Mouse (Mus musculus) CH12.LX (cell line): Measurements from ENCODE around the gene Habp4. TPM values are rescaled to one million over a fixed set of nuclear protein-coding genes. Genes with fewer than 3 reads are reported as not detected.

Source experiments
- DNase-seq: peaks from one replicate; pipeline ENCODE4 v3.0.0-alpha.2; 2013; ENCODE audit errors: extremely low read depth
- H3K27ac ChIP-seq: 2 replicates; pipeline ENCODE4 v1.5.1; 2012; ENCODE audit warnings: low read depth, mild to moderate bottlenecking, control low read depth, moderate library complexity; ENCODE audit not compliant: insufficient read depth
- H3K27me3 ChIP-seq: replicated peaks from 2 replicates; pipeline ENCODE3; 2012; ENCODE audit warnings: inconsistent platforms
- H3K36me3 ChIP-seq, 2 experiments: replicated peaks in 1 of 2; 2 replicates each; pipeline versions ENCODE3 to v1.6.1; 2012; ENCODE audit warnings: inconsistent platforms in 1 of 2, low read length in 1 of 2, mild to moderate bottlenecking in 1 of 2, mixed read lengths in 1 of 2, moderate library complexity in 1 of 2; ENCODE audit not compliant: control insufficient read depth in 1 of 2, insufficient read depth in 1 of 2
- H3K4me1 ChIP-seq, 2 experiments: 2 replicates each; pipeline ENCODE4 v1.6.1; 2012; ENCODE audit warnings: inconsistent platforms in 1 of 2, moderate library complexity in 1 of 2; ENCODE audit not compliant: insufficient read depth in 2 of 2, control insufficient read depth in 1 of 2
- H3K4me2 ChIP-seq: 2 replicates; pipeline ENCODE4 v1.6.1; 2012; ENCODE audit warnings: low read depth, mild to moderate bottlenecking, control low read depth; ENCODE audit not compliant: poor library complexity, insufficient read depth, severe bottlenecking
- H3K4me3 ChIP-seq, 3 experiments: fragments of 150-350 bp in 1 of 3; sonication (generic) in 1 of 3; replicated peaks in 1 of 3; 2 replicates each; pipeline versions ENCODE3 to v1.5.1; 2011 to 2012; ENCODE audit warnings: low read depth in 2 of 3, low read length in 2 of 3, mild to moderate bottlenecking in 2 of 3, moderate library complexity in 2 of 3, control low read depth in 1 of 3, improper control_type of control experiment in 1 of 3, inconsistent platforms in 1 of 3, mixed read lengths in 1 of 3; ENCODE audit not compliant: poor library complexity in 1 of 3
- H3K79me2 ChIP-seq: replicated peaks from 2 replicates; pipeline ENCODE4 v1.6.1; 2012; ENCODE audit warnings: mild to moderate bottlenecking, moderate library complexity; ENCODE audit not compliant: control insufficient read depth, poor library complexity, insufficient read depth, severe bottlenecking; ENCODE audit errors: extremely low read depth
- H3K9ac ChIP-seq: 2 replicates; pipeline ENCODE4 v1.6.1; 2012; ENCODE audit warnings: low read depth, mild to moderate bottlenecking, control low read depth, moderate library complexity; ENCODE audit not compliant: insufficient read depth
- H3K9me3 ChIP-seq: replicated peaks from 2 replicates; pipeline ENCODE3; 2012; ENCODE audit warnings: low read length, inconsistent platforms, mixed read lengths
- BHLHE40 ChIP-seq: IDR thresholded peaks from 2 replicates; pipeline ENCODE4 v1.6.1; 2011; ENCODE audit warnings: mild to moderate bottlenecking, low read depth, low read length, improper control_type of control experiment
- CHD2 ChIP-seq: IDR thresholded peaks from 2 replicates; pipeline ENCODE4 v1.6.1; 2011; ENCODE audit warnings: low read length, improper control_type of control experiment
- CTCF ChIP-seq, 2 experiments: IDR thresholded peaks in 1 of 2; conservative IDR thresholded peaks in 1 of 2; 2 replicates each; pipeline ENCODE4 v1.5.1; 2011 to 2012; ENCODE audit warnings: low read depth in 2 of 2, low read length in 2 of 2, improper control_type of control experiment in 1 of 2, inconsistent platforms in 1 of 2, mild to moderate bottlenecking in 1 of 2, moderate library complexity in 1 of 2
- E2F4 ChIP-seq: IDR thresholded peaks from 2 replicates; pipeline ENCODE4 v1.6.1; 2011; ENCODE audit warnings: low read depth, low read length, improper control_type of control experiment; ENCODE audit not compliant: insufficient replicate concordance
- ELF1 ChIP-seq: IDR thresholded peaks from 2 replicates; pipeline ENCODE4 v1.6.1; 2014; ENCODE audit warnings: low read depth, mild to moderate bottlenecking, inconsistent platforms, low read length, improper control_type of control experiment
- EP300 ChIP-seq: IDR thresholded peaks from 2 replicates; pipeline ENCODE4 v1.6.1; 2011; ENCODE audit warnings: low read length, improper control_type of control experiment
- ETS1 ChIP-seq: conservative IDR thresholded peaks from 2 replicates; pipeline ENCODE4 v1.6.1; 2012; ENCODE audit warnings: low read depth, mild to moderate bottlenecking, inconsistent platforms, low read length, improper control_type of control experiment, moderate library complexity
- GABPA ChIP-seq: IDR thresholded peaks from 2 replicates; pipeline ENCODE4 v1.6.1; 2012; ENCODE audit warnings: low read depth, low read length, improper control_type of control experiment, inconsistent platforms; ENCODE audit not compliant: insufficient replicate concordance
- IRF4 ChIP-seq: IDR thresholded peaks from 2 replicates; pipeline ENCODE4 v1.6.1; 2014; ENCODE audit warnings: low read depth, mild to moderate bottlenecking, inconsistent platforms, low read length, improper control_type of control experiment
- JUN ChIP-seq: IDR thresholded peaks from 2 replicates; pipeline ENCODE4 v1.6.1; 2011; ENCODE audit warnings: low read depth, mild to moderate bottlenecking, low read length, improper control_type of control experiment, moderate library complexity; ENCODE audit not compliant: insufficient read depth
- MAFK ChIP-seq: IDR thresholded peaks from 2 replicates; pipeline ENCODE4 v1.6.1; 2011; ENCODE audit warnings: low read length, improper control_type of control experiment; ENCODE audit not compliant: insufficient replicate concordance
- MEF2A ChIP-seq: IDR thresholded peaks from 2 replicates; pipeline ENCODE4 v1.6.1; 2014; ENCODE audit warnings: low read depth, mild to moderate bottlenecking, inconsistent platforms, low read length, improper control_type of control experiment, borderline replicate concordance
- MYC ChIP-seq: IDR thresholded peaks from 2 replicates; pipeline ENCODE4 v1.6.1; 2011; ENCODE audit warnings: low read depth, mild to moderate bottlenecking, improper control_type of control experiment, low read length
- NELFE ChIP-seq: IDR thresholded peaks from 2 replicates; pipeline ENCODE4 v1.6.1; 2011; ENCODE audit warnings: low read depth, low read length, improper control_type of control experiment
- NRF1 ChIP-seq: IDR thresholded peaks from 2 replicates; pipeline ENCODE4 v1.6.1; 2014; ENCODE audit warnings: low read depth, mild to moderate bottlenecking, inconsistent platforms, low read length, improper control_type of control experiment, moderate library complexity
- POLR2AphosphoS2 ChIP-seq: IDR thresholded peaks from 2 replicates; pipeline ENCODE4 v1.6.1; 2011; ENCODE audit warnings: low read depth, low read length, improper control_type of control experiment
- RAD21 ChIP-seq: IDR thresholded peaks from 2 replicates; pipeline ENCODE4 v1.6.1; 2011; ENCODE audit warnings: low read depth, mild to moderate bottlenecking, low read length, improper control_type of control experiment, moderate library complexity
- SIN3A ChIP-seq: IDR thresholded peaks from 2 replicates; pipeline ENCODE4 v1.6.1; 2012; ENCODE audit warnings: low read length, improper control_type of control experiment, inconsistent platforms
- SMC3 ChIP-seq: IDR thresholded peaks from 2 replicates; pipeline ENCODE4 v1.6.1; 2011; ENCODE audit warnings: low read depth, low read length, improper control_type of control experiment
- UBTF ChIP-seq: IDR thresholded peaks from 2 replicates; pipeline ENCODE4 v1.6.1; 2012; ENCODE audit warnings: low read depth, mild to moderate bottlenecking, inconsistent platforms, low read length, improper control_type of control experiment, moderate library complexity
- USF1 ChIP-seq: IDR thresholded peaks from 2 replicates; pipeline ENCODE4 v1.6.1; 2014; ENCODE audit warnings: low read depth, mild to moderate bottlenecking, inconsistent platforms, low read length, improper control_type of control experiment
- ZC3H11A ChIP-seq: IDR thresholded peaks from 2 replicates; pipeline ENCODE4 v1.6.1; 2012; ENCODE audit warnings: low read depth, mild to moderate bottlenecking, inconsistent platforms, low read length, improper control_type of control experiment
- ZKSCAN1 ChIP-seq: IDR thresholded peaks from 2 replicates; pipeline ENCODE4 v1.6.1; 2012; ENCODE audit warnings: low read depth, inconsistent platforms, low read length, improper control_type of control experiment, borderline replicate concordance
- ZMIZ1 ChIP-seq: IDR thresholded peaks from 2 replicates; pipeline ENCODE4 v1.6.1; 2012; ENCODE audit warnings: low read depth, mild to moderate bottlenecking, inconsistent platforms, low read length, improper control_type of control experiment
- dilution Hi-C: fragments of 300-500 bp; cut with MboI; formaldehyde crosslinking; loops from 2 replicates; pipeline ENCODE4 v1.14.3; 2020; ENCODE audit warnings: low sequenced_read_pairs; ENCODE audit not compliant: extremely low pct_unique_long_range_greater_than_20kb, extremely low pct_ligation_motif_present
- in situ Hi-C: fragments of 300-500 bp; cut with MboI; formaldehyde crosslinking; loops from 3 replicates; pipeline ENCODE4 v1.14.3; 2019; ENCODE audit warnings: low sequenced_read_pairs, low pct_ligation_motif_present, low pct_unique_long_range_greater_than_20kb, mixed read lengths
- polyA plus RNA-seq: library from polyadenylated mRNA; unstranded; fragments of >175 nt; gene quantifications from 2 replicates; pipeline ENCODE4 v1.2.1, GENCODE M21; 2012; ENCODE audit warnings: low read depth; ENCODE audit not compliant: insufficient read length
- total RNA-seq, 2 experiments: library from RNA; depleted of rRNA; stranded (reverse); fragments of 300-350 nt in 1 of 2; fragments of >200 nt in 1 of 2; gene quantifications; 2 replicates each; pipeline ENCODE4 v1.2.3; 2012 to 2014

Habp4 gene
- total and polyA plus RNA-seq, 3 experiments, result 3.3 to 3.5 (median 3.3) TPM

- peaks cover 1% of the 10 kb centered on the region for H3K27me3 ChIP-seq
- H3K4me2 ChIP-seq, result no peak overlapping the region
- dilution Hi-C loops, result no loop called here
- H3K79me2 ChIP-seq, result no peaks in the 10 kb centered on the region
- H3K36me3 ChIP-seq, result no peaks in the 10 kb centered on the region
- in situ Hi-C loops, result loop anchor here (10.0 kb wide), 1 partner anchor 128 kb away; the partner anchor contains the start of gene Aaed1
- H3K9ac ChIP-seq, result no peak overlapping the region
- DNase-seq, result peak; percentile 9
- no peak overlapping the region for H3K27ac ChIP-seq
- no peak overlapping the region for H3K4me3 ChIP-seq
- TF ChIP-seq ETS1 (peak; percentile 54; the same call in 1 of the 2 replicates), SMC3 (no peak)
- no peaks in the 10 kb centered on the region for H3K9me3 ChIP-seq
- peaks cover 7 to 29% of the 10 kb centered on the region in 2 experiments; a peak in 2 of 4 replicates for H3K4me1 ChIP-seq
Measured at GRCm38 (mm10) chr13:64187065-64187464, 25.4 kb downstream of the Habp4 start.

- Histone ChIP-seq H3K9me3 (no peaks in the 10 kb centered on the region), H3K79me2 (no peaks in the 10 kb centered on the region), H3K27ac (no peak overlapping the region), H3K4me3 (no peak overlapping the region), H3K4me2 (no peak overlapping the region), H3K27me3 (no peaks in the 10 kb centered on the region), H3K36me3 (no peaks in the 10 kb centered on the region), H3K4me1 (peaks cover 0 to 11% of the 10 kb centered on the region in 2 experiments; a peak in 2 of 4 replicates), H3K9ac (no peak overlapping the region)
- DNase-seq, result no peak
- TF ChIP-seq RAD21 (no peak), MEF2A (no peak), POLR2AphosphoS2 (no peak), CTCF (conservative IDR thresholded peaks at IDR 0.05 in 1 of 2, IDR thresholded peaks at IDR 0.05 in 1 of 2; ENCODE audit: low read depth in 2 of 2, low read length in 2 of 2) (no peak)
- in situ Hi-C loops (no loop called here), dilution Hi-C loops (no loop called here)
Measured at GRCm38 (mm10) chr13:64197899-64198298, 36.3 kb downstream of the Habp4 start.

GRCm38 (mm10) chr13:64198310-64198709 is 36.7 kb downstream of the Habp4 start:
- H3K9ac ChIP-seq, result no peak overlapping the region
- H3K27me3 ChIP-seq, result no peaks in the 10 kb centered on the region
- dilution Hi-C loops (no loop called here), in situ Hi-C loops (no loop called here)
- no peaks in the 10 kb centered on the region for H3K9me3 ChIP-seq
- no peak overlapping the region for H3K27ac ChIP-seq
- DNase-seq, result no peak
- no peak overlapping the region for H3K4me3 ChIP-seq
- no peak for TF ChIP-seq SIN3A
- TF ChIP-seq JUN, result no peak
- no peak for TF ChIP-seq UBTF
- no peak for TF ChIP-seq MYC
- TF ChIP-seq IRF4, result no peak
- TF ChIP-seq MAFK, result no peak
- no peak for TF ChIP-seq EP300
- no peak for TF ChIP-seq ZC3H11A
- no peak for TF ChIP-seq NRF1
- TF ChIP-seq ELF1, result no peak
- TF ChIP-seq GABPA, result no peak
- no peak for TF ChIP-seq BHLHE40
- no peak for TF ChIP-seq MEF2A
- no peak for TF ChIP-seq NELFE
- no peak for TF ChIP-seq E2F4
- TF ChIP-seq ZMIZ1, result no peak
- TF ChIP-seq CHD2, result no peak
- TF ChIP-seq ZKSCAN1, result no peak
- TF ChIP-seq USF1, result no peak
- H3K36me3 ChIP-seq, result no peaks in the 10 kb centered on the region
- H3K79me2 ChIP-seq, result no peaks in the 10 kb centered on the region
- H3K4me2 ChIP-seq, result no peak overlapping the region
- H3K4me1 ChIP-seq, result peaks cover 0 to 15% of the 10 kb centered on the region in 2 experiments; a peak in 2 of 4 replicates
